Mouse (Mus musculus) right cerebral cortex, adult 18-20 months (tissue): ENCODE data around the gene Iqsec2.
"Not testable (repeated sequence)": the region's sequence is repeated elsewhere in the genome, so short reads cannot be mapped to it uniquely, and the experiment has no call there.

Experiments
- DNase-seq: peaks from one replicate; pipeline ENCODE4 v3.0.0; 2022; ENCODE audit warnings: mixed read lengths

Gene Iqsec2

DNA sequence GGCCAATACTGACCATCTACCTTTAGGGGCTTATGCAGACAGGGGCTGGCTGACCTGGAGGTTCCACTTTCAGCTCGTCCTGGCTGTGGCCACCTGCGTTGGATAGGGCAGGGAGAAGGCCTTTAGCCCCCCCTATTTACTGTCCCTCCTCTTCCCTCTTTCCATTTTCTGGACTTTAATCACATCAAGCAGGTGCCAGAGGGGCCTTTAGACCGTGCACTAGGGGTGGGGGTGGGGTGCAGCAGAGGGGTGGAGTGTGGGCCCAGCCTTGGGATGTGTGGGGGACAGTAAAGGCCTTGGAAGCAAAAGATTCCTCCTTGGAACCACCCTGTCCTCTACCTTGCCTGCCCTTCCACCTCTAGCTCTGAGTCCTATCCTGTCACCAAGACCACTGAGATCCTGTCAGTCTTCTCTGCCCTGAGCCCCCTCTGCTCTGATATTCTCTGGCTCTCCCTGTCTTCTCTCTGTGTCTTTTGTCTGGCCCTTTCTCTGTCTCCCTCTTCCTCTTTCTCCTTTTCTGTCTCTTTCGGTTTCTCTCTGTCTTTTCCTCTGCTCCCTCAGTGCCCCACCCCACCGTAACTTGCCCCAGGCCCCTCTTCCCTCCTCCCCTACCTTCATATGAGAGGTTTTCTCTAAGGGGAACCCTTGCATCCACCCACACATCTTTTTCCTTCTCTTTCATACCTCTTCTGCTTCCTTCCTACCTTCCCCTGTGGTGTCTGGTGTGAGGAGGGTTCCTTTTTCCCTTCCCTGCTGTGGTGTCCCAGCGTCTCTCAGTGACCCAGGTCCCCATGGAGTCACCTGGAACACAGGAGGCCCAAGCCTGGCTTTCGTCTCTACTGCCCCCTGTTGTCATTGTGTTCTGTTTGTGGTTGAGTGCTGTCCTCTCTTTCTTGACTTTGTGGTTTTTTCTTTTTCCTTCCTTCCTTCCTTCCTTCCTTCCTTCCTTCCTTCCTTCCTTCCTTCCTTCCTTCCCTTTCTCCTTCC lies 35.9 kb downstream of the Iqsec2 start:
- no peak for DNase-seq

DNA sequence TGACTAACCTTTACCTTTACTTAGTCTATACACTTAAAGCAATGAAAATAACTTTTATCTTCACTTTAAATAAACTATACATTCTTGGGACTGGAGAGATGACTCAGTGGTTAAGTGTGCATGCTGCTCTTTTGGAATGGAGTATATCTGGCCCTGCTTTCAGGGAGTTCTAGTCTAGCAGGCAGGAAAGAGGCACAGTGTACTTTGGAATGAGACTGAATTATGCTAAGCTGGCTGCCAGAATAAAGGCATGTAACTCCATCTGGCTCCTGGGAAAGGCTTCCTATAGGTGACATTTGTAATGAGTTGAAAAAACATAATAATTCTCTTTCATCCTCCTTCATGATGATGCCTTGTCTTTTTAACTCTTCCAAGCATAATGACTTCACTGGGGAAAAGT lies 43.1 kb downstream of the Iqsec2 start:
- no peak for DNase-seq

DNA sequence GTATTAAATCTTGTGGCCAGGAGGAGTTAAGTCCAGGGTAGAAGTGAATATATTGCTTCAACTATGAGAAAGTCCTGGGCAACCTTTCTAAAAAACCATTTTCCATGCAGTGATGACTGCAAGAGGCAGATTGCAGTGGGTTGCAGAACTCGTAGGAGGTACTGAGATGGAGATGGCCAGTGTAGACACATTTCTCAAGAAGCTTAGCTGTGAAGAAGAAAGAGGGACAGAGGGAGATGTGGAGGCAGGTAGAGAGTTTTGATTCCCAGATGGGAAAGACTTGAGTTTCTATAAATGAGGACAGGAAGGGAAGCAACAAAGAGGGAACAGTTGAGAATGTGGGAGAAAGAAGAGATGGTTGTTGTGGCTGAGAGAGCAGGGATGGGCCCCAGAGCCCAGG lies 47.2 kb downstream of the Iqsec2 start:
- DNase-seq = no peak

DNA sequence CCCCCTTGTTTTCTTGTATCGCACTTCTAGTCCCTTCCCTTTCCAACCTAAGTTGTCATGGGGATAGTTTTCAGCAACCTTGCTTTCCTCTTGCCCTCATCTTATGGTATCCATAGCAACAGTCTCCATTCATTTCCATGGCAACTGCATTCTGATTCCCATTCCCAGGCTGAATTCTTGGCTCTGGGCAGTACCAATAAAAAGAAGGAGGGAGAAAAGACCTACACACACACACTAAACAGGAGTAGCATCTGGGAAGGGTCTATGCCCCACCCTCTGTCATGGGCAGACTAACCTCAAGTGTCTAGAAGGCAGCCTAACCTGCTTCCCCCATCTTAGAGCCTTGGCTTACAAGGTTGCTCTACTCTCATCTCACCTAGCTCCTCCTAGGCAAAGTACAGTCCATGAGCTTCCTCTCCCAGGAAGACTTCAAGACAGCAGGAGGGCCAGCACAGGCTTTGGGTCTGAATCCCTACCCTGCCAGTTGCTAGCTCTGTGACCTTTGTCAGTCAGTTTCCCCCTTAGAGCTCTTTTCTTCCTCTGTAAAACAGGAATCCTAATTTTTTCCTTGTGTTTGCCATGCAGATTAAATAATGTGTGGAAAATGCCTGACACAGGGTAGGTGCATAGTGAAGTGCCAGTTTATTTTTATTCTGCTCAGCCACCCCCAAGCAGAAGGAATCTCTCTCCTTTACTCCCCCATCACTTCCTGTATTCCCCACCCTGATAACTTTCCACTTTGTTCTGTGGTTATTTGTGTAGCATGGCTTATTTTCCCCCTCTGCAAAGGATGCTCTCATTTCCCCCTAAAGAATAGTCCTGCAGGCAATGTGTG lies 54.0 kb downstream of the Iqsec2 start:
- DNase-seq = no peak

DNA sequence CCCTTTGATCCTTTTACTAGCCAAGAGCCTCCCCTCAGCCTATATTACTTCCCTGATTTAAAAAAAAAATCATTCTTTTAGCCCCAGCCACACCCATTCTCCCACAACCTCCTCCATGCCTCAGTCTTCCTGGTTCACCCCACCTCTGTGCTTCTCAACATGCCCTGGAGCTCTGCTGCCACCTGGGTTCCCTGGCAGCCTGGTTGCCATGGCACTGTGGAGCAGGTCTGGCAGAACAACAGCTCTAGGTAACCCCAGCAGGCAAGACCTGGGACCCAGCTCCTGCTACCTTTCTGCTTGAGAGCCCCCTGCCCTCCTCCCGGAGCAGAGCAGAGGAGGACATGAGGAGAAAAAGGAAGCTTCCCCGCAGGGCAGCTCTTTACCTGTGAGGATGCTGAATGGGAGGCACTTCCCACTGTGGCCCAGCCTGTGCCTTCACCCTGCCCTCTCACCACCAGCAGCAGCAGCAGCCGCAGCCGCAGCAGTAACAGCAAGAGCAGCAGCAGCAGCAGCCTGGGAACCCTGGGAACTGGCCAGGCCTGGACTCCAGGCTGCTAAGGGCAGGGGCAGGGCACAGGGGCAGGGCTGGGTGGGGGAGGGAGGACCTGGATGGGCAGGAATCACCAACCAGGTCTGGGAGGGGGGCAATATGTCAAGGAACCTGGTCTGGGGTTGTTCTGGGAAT lies 57.8 kb downstream of the Iqsec2 start:
- DNase-seq = no peak

DNA sequence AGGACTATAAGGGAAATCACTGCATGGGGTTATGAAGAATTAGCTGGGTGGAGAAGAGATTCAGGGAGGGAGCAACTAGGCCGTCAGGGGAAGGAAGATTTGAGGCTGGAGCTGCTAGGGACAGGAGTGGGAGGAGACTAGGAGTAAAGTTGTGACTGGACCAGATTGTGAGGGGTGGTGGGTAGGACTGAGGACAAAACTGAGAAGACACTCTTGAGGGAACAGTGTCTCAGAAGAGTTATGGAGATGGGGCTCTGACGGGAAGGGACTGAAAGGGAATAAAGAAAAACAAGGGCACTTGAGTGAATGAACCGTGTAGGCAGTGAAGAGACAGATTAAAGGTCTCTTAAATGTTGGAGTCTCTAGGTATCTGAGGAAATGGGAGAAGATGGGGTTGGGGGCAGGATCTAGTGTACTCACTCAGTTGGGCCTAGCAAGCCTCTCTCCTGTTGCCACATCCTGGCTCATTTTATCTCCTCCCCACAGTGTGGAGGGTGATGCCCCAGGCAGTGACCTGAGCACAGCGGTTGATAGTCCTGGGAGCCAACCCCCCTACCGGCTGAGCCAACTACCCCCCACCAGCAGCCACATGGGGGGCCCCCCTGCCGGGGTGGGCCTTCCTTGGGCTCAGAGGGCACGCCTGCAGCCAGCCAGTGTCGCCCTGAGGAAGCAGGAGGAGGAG lies 58.5 kb downstream of the Iqsec2 start:
- DNase-seq = no peak

DNA sequence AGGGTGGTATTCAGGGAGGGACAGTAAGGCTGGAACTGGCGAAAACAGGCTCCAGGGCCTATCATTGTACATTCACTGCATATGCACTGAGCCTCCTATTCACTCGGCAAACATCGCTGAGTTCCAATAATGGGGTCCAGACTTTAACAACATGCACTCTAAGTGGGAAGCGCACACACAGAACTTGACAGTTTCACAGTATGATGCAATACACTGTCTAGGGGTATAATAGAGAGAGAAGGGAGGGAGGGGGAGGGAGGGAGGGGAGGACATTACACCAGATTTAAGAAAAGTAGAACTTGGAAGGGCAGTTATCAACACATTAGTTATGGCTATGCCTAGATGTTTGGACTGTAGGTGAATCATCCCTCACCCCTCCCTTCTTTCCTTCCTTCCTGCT lies 59.2 kb downstream of the Iqsec2 start:
- no peak for DNase-seq

DNA sequence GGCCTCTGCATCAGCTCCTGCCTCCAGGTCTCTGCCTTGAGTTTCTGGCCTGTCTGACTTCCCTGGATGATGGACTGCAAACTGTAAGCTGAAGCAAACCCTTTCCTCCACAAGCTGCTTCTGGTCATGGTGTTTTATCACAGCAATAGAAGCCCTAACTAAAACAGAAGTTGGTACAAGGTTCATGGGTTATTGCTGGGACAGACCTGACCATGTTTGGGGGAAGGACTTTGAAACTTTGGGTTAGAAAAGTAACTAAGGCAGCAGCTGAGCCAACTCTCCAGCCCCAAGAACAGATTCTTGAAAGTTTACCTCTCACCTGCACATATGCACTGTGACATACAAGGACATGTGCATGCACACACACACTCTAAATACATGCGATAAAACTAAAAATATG lies 61.4 kb downstream of the Iqsec2 start:
- no peak for DNase-seq

DNA sequence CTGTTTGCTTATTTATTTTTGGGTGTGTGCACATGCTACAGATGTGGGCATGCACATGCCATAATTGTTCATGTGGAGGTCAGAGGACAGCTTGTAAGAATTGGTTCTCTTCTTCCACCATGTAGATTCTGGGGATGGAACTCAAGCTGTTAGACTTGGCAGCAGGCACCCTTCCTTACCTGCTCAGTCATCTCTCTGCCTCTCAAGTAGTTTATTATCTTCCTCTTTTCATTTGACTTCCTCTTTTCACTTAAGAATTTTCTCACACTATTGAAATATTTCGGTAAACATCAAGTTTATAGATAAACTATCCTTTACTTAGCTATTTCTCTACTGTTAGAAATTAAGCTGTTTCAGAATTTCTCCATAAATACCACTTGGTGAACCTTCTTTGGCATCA lies 70.6 kb downstream of the Iqsec2 start:
- no peak for DNase-seq

DNA sequence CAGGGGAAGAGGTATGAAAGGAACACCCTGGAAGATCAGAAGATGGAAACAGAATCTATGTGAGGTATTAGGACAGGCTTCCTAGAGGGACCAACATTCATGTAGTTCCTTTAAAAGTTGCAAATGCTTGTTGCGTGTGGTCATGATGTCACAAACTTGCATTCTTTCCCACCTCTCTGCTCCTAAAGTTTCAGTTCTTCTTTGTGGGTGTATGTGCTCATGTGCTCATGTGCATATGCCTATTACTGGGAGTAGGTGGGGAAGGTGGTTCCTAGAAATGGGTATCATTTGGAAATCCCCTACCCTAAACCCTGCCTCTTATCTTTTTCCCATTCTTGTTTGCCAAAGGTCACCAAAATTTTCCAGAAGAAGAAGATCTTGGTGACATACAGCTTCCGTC lies 74.5 kb downstream of the Iqsec2 start:
- no peak for DNase-seq

DNA sequence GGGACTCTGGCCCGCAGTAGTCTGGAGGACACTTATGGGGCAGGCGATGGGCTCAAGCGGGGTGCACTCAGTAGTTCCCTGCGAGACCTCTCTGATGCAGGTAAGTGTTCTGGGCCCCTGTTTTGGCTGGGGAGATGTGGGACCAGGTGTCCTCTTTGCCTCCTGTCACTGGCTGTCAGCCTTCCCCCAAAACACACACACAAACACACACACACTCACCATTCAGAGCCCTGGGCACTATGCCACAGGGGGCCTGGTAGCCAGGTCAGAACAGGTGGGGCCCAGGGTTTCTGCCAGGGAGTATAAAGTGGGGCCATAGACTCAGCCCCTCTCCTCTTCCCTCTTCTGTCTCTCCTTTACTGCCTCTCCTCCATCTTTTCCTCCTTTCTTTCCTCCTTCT lies 77.7 kb downstream of the Iqsec2 start:
- no peak for DNase-seq

DNA sequence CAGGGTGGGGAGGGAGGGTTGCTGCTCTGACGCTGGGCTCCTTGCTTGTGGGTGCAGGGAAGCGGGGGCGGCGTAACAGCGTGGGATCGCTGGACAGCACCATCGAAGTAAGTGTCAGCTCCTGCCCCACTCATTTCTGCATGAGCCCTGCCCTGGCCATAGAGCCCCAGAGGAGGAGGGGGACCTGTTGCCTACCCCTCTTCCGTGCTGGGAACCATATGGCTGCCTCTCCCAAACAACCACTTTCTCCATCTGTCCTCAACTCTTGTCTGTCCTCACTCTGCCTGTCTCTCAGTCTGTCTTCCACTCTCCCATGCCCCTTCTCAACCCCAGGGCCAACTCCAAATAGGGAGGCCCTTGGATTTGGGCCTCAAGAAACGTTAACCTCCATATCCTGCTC lies 78.2 kb downstream of the Iqsec2 start:
- DNase-seq = no peak

DNA sequence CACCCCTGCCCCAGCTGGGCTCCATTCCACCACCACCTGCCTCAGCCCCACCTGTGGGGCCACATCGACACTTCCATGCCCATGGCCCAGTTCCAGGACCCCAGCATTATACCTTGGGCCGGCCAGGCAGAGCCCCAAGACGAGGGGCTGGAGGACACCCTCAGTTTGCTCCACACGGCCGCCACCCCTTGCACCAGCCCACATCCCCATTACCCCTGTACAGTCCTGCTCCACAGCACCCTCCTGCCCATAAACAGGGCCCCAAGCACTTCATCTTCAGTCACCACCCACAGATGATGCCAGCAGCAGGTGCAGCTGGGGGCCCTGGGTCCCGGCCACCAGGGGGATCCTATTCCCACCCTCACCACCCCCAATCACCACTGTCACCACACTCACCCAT lies 79.2 kb downstream of the Iqsec2 start:
- no peak for DNase-seq

DNA sequence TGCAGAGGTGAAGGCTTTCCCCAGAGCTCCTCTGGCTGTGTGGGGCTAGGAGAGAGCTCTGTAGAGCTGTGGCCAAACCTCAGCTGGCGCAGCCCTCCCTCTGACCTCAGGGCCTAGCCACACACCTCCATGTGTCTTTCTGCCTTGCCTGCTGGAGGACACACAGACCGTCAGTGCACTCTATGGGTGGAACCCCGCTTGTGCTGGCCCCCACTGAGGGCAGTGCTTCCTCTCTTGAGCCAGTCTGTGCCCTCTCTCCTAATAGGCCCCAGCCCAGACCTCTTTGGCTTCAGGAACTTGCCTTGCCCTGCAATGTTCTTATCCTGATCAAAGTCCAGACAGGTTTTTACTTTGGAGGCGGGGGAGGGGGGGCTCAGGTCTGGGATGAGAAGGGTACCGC lies 80.2 kb downstream of the Iqsec2 start:
- no peak for DNase-seq

DNA sequence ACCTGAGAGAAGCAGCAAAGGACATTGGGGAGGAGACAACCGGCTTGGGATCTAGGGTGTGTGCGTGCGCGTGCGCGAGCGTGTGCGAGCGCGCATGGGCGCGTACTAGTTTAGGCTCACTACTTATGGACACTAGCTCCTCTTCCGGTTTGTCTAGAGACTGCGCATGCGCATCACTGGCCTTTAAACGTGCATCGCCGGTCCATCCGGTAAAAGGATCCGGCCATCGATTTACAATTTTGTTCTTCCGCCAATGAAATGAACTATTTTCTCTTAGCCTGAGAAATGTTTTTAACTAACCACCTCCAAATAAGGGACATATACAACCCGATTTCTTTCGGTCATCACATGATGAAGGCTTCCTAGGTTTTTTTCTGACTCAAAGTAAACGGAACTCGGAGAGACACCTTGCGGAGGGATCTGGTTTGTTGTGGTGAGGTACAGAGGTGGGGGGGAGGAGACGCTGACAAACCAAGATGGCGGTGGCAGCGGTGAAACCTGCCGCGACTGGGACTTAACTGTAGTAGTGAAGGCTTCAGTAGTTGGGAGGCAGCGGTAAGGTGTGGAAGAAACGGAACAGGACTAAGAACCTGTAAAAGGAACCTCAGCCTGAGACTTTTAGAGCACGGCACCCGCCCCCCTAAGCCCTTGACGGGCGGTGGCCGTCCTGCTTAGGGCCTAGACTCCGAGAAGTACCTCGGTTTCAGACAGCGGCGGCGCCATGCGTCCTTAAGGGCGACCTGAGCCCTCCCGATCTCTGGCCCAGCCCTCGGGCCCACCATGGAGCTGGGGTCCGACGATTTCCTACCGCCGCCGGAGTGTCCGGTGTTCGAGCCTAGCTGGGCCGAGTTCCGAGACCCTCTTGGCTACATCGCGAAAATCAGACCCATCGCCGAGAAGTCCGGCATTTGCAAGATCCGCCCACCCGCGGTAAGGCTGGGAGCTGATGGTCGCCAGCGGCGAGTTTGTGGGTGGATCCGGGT lies 89.0 kb downstream of the Iqsec2 start, which contains the start of gene Kdm5c:
Gene Kdm5c, plus strand, starts transcription at position 240 of the 983 bp plus-strand sequence.
- DNase-seq = peak; percentile 93

DNA sequence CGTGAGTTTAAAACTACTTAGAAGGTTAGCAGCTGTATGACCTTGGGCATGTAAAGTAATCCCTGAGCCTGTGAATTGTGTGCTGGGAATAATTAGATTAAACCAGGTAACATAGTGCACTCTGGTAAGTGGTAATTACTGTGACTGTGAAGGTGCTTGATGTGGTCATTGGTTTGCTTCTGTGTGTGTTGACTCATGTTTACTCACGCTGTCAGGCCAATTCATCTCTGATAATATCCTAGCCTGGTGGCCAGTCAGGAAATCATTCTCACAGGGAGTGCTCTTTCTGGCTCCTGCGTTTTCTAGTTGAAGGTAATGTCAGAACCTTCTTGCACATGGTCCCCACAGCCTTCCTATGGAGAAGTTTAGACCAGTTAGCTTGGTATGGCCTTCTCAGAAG lies 90.1 kb downstream of the Iqsec2 start:
- DNase-seq = no peak

DNA sequence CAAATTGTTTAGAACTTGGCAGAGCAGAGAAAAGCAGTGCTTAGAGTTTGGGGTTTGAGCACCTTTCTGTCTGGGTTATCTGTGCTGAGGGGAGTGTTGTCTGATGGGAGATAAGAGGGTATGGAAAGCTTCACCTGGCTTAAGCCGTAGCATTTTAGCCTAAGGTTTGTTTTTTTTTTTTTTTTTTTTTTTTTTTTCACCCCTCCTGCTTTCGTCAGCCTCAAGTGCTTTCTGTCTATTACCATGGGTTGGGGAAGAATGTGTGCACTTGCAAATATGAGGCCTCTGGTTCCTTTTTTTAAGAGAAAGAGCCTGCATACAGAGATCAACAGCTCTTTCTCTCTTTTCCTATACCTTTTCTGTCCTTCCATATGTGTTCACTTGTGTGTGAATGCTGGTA lies 91.7 kb downstream of the Iqsec2 start:
- DNase-seq = no peak

DNA sequence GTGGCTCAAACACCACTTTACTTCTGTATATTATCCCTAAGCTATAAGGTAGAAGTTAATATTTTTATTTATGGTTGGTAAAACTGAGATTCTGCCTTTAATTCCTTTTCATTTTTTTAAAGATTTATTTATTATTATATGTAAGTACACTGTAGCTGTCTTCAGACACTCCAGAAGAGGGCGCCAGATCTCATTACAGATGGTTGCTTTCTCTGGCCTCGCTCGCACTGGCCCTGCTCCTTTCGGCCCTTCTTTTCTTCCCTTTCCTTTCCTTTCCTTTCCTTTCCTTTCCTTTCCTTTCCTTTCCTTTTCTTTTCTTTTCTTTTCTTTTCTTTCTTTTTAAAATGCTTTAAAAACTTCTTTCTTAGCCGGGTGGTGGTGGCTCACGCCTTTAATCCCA lies 99.1 kb downstream of the Iqsec2 start:
- not testable (repeated sequence) for DNase-seq

DNA sequence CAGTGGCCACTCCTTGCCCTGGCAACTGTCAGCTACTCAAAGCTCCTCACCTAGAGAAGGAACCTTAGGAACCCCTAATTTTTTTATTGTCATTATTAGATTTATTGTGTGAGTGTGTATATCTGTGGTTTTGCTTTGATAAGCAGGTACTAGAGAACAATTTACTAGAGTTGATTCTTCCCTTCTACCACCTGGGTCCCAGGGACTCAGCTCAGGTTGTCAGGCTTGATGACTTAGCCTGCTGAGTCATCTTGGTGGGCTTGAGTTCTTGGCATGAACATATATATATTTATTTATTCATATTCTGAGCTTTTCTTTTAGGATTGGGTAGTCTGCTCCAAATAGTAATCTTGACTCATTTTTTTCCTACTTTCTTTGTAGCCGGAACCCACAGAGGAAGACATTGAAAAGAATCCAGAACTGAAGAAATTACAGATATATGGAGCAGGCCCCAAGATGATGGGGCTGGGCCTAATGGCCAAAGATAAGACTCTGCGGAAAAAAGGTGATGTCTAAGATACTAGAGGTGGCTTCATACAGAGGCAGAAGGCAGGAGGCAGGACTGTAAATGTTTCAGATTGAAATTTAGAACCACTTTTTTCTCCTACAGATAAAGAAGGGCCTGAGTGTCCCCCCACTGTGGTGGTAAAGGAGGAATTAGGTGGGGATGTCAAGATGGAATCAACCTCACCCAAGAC lies 100.6 kb downstream of the Iqsec2 start:
- no peak for DNase-seq

DNA sequence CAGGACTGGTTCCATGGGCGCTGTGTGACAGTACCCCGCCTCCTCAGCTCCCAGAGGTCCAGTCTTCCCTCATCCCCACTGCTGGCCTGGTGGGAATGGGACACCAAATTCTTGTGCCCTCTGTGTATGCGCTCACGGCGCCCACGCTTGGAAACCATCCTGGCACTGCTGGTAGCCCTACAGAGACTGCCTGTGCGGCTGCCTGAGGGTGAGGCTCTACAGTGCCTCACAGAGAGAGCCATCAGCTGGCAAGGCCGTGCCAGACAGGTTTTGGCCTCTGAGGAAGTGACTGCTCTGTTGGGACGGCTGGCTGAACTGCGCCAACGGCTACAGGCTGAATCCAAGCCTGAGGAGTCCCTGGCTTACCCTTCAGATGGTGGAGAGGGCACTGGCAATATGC lies 127.1 kb downstream of the Iqsec2 start:
- DNase-seq = no peak
